Mouse (Mus musculus) liver, postnatal 0 days (tissue): ENCODE data around the gene Lonp2. TPM values are rescaled to one million over a fixed set of nuclear protein-coding genes. Genes with fewer than 3 reads are reported as not detected.

Experiments
- ATAC-seq: fragments of 200-750 bp; cut with Nextera tagmentation; 2 replicates; pipeline ENCODE4 v1.8.0; 2017; ENCODE audit warnings: mild to moderate bottlenecking, moderate library complexity
- DNase-seq: peaks from one replicate; pipeline ENCODE4 v3.0.0-alpha.2; 2016
- H3K27ac ChIP-seq: fragments of 300-500 bp; sonication (generic); 2 replicates; pipeline ENCODE4 v1.5.1; 2014; ENCODE audit warnings: antibody characterized with exemption, moderate library complexity, mild to moderate bottlenecking, low read depth
- H3K27me3 ChIP-seq: fragments of 300-500 bp; sonication (generic); 2 replicates; pipeline ENCODE4 v1.6.1; 2014; ENCODE audit warnings: low read length, control low read depth, mixed read lengths; ENCODE audit not compliant: insufficient read depth
- H3K36me3 ChIP-seq: fragments of 300-500 bp; sonication (generic); replicated peaks from 2 replicates; pipeline ENCODE4 v1.6.1; 2014; ENCODE audit warnings: mild to moderate bottlenecking, control low read depth, low read length, moderate library complexity, mixed read lengths; ENCODE audit not compliant: insufficient read depth
- H3K4me1 ChIP-seq: fragments of 300-500 bp; sonication (generic); 2 replicates; pipeline ENCODE4 v1.6.1; 2014; ENCODE audit warnings: antibody characterized with exemption, mild to moderate bottlenecking, control low read depth; ENCODE audit not compliant: insufficient read depth
- H3K4me2 ChIP-seq: fragments of 300-500 bp; sonication (generic); 2 replicates; pipeline ENCODE4 v1.6.1; 2014; ENCODE audit warnings: low read depth, mild to moderate bottlenecking, low read length, moderate library complexity, mixed read lengths
- H3K4me3 ChIP-seq: fragments of 300-500 bp; sonication (generic); 2 replicates; pipeline ENCODE4 v1.5.1; 2014; ENCODE audit warnings: low read depth, low read length
- H3K9ac ChIP-seq: fragments of 300-500 bp; sonication (generic); replicated peaks from 2 replicates; pipeline ENCODE4 v1.6.1; 2014; ENCODE audit warnings: mild to moderate bottlenecking, moderate library complexity
- H3K9me3 ChIP-seq: fragments of 300-500 bp; sonication (generic); 2 replicates; pipeline ENCODE4 v1.6.1; 2016; ENCODE audit warnings: mild to moderate bottlenecking, control low read depth, low read length, mixed read lengths
- CTCF ChIP-seq: sonication (generic); IDR thresholded peaks from 2 replicates; pipeline ENCODE4 v1.5.1; 2016; ENCODE audit warnings: antibody characterized with exemption, low read depth
- EP300 ChIP-seq: IDR thresholded peaks from 2 replicates; pipeline ENCODE4 v1.6.1; 2016; ENCODE audit warnings: antibody characterized with exemption, low read depth, mild to moderate bottlenecking
- WGBS: fragments of 180-500 bp; shearing (Covaris S2); extraction: QIAGEN DNeasy Blood & Tissue Kit; methylation state at CpG from one replicate; pipeline ENCODE4 v1.1.7; 2014; ENCODE audit not compliant: insufficient replicate concordance; 5-methylcytosine and 5-hydroxymethylcytosine counted together
- polyA plus RNA-seq: library from polyadenylated mRNA; unstranded; fragments of >200 nt; fragmentation: Nextera tagmentation; extraction: Ambion mirVana; gene quantifications from 2 replicates; pipeline ENCODE4 v1.2.1, GENCODE M21; 2015

Lonp2 gene
- polyA plus RNA-seq, 1 experiment from 2014 or later: 77.8 TPM

DNA sequence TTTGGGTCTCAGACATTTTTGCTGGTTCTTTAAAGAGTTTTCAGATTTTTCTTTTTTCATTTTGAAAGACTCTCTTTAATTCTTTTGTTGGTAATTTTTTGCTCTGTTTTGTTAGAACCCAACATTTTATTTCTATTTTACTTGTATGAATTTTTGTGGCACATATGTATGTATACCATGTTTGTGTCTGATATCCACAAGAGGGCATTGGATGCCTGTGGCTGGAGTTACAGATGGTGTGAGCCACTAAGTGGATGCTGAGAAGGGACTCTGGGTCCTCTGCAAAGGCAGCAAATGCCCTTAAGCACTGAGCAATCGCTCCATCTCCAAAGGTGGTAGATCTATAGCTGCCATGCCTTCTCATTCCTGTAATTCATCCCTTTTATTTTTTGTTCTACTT lies 30.7 kb downstream of the Lonp2 start:
- H3K9ac ChIP-seq: no peak overlapping the region
- H3K4me2 ChIP-seq: no peak overlapping the region
- H3K9me3 ChIP-seq: no peaks in the 10 kb centered on the region
- no peak for DNase-seq
- TF ChIP-seq EP300 (no peak), CTCF (peak; percentile 30)
- H3K27ac ChIP-seq: no peak overlapping the region
- no peaks in the 10 kb centered on the region for H3K4me1 ChIP-seq
- H3K36me3 ChIP-seq: peaks cover 27% of the 10 kb centered on the region
- no peaks in the 10 kb centered on the region for H3K27me3 ChIP-seq
- no peak overlapping the region for H3K4me3 ChIP-seq
- ATAC-seq: no peak
- 81% methylated on average over 1 of the region's 1 CpGs for WGBS

- H3K27ac ChIP-seq: no peak overlapping the region
- ATAC-seq: no peak
- H3K9me3 ChIP-seq: no peaks in the 10 kb centered on the region
- H3K4me2 ChIP-seq: no peak overlapping the region
- TF ChIP-seq CTCF (no peak), EP300 (no peak)
- no peak for DNase-seq
- H3K4me1 ChIP-seq: no peaks in the 10 kb centered on the region
- no peaks in the 10 kb centered on the region for H3K27me3 ChIP-seq
- no peak overlapping the region for H3K9ac ChIP-seq
- peaks cover 34% of the 10 kb centered on the region for H3K36me3 ChIP-seq
- H3K4me3 ChIP-seq: no peak overlapping the region
These were observed 44.9 kb downstream of the Lonp2 start for GRCm38 (mm10) chr8:86668750-86669149.

GRCm38 (mm10) chr8:86669259-86669658 lies 45.4 kb downstream of the Lonp2 start:
- Histone ChIP-seq H3K4me2 (no peak overlapping the region), H3K4me1 (no peaks in the 10 kb centered on the region), H3K9ac (no peak overlapping the region), H3K36me3 (peaks cover 38% of the 10 kb centered on the region), H3K27me3 (no peaks in the 10 kb centered on the region), H3K9me3 (no peaks in the 10 kb centered on the region), H3K4me3 (no peak overlapping the region), H3K27ac (no peak overlapping the region)
- DNase-seq: no peak
- no peak for ATAC-seq
- WGBS: 83% methylated on average over 4 of the region's 4 CpGs
- TF ChIP-seq CTCF: no peak
- TF ChIP-seq EP300: no peak

- Histone ChIP-seq H3K4me2 (no peak overlapping the region), H3K4me1 (no peaks in the 10 kb centered on the region), H3K9ac (no peak overlapping the region), H3K9me3 (no peaks in the 10 kb centered on the region), H3K36me3 (peaks cover 7% of the 10 kb centered on the region; the same call in 1 of the 2 replicates), H3K27me3 (no peaks in the 10 kb centered on the region), H3K4me3 (no peak overlapping the region), H3K27ac (no peak overlapping the region)
- WGBS: 58% methylated on average over 3 of the region's 3 CpGs
- DNase-seq: no peak
- TF ChIP-seq CTCF (no peak), EP300 (no peak)
- ATAC-seq: no peak
These were observed 62.8 kb downstream of the Lonp2 start for GRCm38 (mm10) chr8:86686629-86687028.

- H3K27ac ChIP-seq: no peak overlapping the region
- H3K4me3 ChIP-seq: no peak overlapping the region
- TF ChIP-seq EP300: no peak
- no peak for TF ChIP-seq CTCF
- no peak overlapping the region for H3K9ac ChIP-seq
- no peak overlapping the region for H3K4me2 ChIP-seq
- H3K36me3 ChIP-seq: peaks cover 18% of the 10 kb centered on the region
- ATAC-seq: no peak
- no peaks in the 10 kb centered on the region for H3K27me3 ChIP-seq
- no peak for DNase-seq
- 62% methylated on average over 1 of the region's 1 CpGs for WGBS
- H3K4me1 ChIP-seq: no peaks in the 10 kb centered on the region
- H3K9me3 ChIP-seq: no peaks in the 10 kb centered on the region
These were observed 68.3 kb downstream of the Lonp2 start for GRCm38 (mm10) chr8:86692107-86692506.

- 61% methylated on average over 1 of the region's 1 CpGs for WGBS
- TF ChIP-seq EP300: no peak
- H3K4me2 ChIP-seq: no peak overlapping the region
- H3K4me1 ChIP-seq: no peaks in the 10 kb centered on the region
- no peaks in the 10 kb centered on the region for H3K27me3 ChIP-seq
- ATAC-seq: no peak
- peaks cover 19% of the 10 kb centered on the region for H3K36me3 ChIP-seq
- no peak for DNase-seq
- H3K9me3 ChIP-seq: no peaks in the 10 kb centered on the region
- no peak overlapping the region for H3K27ac ChIP-seq
- no peak overlapping the region for H3K4me3 ChIP-seq
- H3K9ac ChIP-seq: no peak overlapping the region
These were observed 70.2 kb downstream of the Lonp2 start for GRCm38 (mm10) chr8:86694011-86694410.

DNA sequence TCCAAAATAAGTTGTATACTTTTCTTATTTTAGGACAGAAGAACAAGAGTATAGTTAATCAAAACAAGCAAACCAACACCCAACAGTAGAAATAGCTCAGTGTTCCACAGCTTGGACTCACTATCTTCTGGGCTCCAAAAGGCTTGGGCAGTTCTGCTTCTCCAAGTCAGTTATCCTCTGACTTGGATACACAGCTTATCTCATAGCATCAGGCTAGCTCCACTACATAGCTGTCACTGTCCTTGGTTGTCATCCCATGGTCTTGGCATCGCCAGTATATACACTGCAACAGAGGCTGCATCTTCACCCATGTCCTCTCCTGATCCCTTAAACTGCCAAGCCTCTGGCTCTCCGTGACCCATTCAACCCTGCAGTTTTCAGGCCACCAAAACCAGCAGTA lies 71.9 kb downstream of the Lonp2 start:
- no peak overlapping the region for H3K4me2 ChIP-seq
- H3K9me3 ChIP-seq: no peaks in the 10 kb centered on the region
- H3K27ac ChIP-seq: no peak overlapping the region
- H3K9ac ChIP-seq: no peak overlapping the region
- DNase-seq (no peak), ATAC-seq (no peak)
- TF ChIP-seq CTCF (no peak), EP300 (no peak)
- H3K4me3 ChIP-seq: no peak overlapping the region
- 76% methylated on average over 2 of the region's 2 CpGs for WGBS
- no peaks in the 10 kb centered on the region for H3K4me1 ChIP-seq
- H3K27me3 ChIP-seq: no peaks in the 10 kb centered on the region
- H3K36me3 ChIP-seq: peaks cover 29% of the 10 kb centered on the region
